Mouse (Mus musculus) lung, postnatal 0 days (tissue): ENCODE data around the gene Kif11. TPM values are rescaled to one million over a fixed set of nuclear protein-coding genes. Genes with fewer than 3 reads are reported as not detected.

Experiments used
- ATAC-seq: fragments of 200-750 bp; cut with Nextera tagmentation; 2 replicates; pipeline ENCODE4 v1.8.0; 2017; ENCODE audit warnings: moderate library complexity
- DNase-seq: peaks from one replicate; pipeline ENCODE4 v3.0.0-alpha.2; 2016; ENCODE audit warnings: low spot score
- H3K27ac ChIP-seq: fragments of 300-500 bp; sonication (generic); 2 replicates; pipeline ENCODE4 v1.5.1; 2014; ENCODE audit warnings: antibody characterized with exemption, mild to moderate bottlenecking, low read length, mixed read lengths
- H3K27me3 ChIP-seq: fragments of 300-500 bp; sonication (generic); replicated peaks from 2 replicates; pipeline ENCODE4 v1.6.1; 2014; ENCODE audit warnings: low read length, mixed read lengths; ENCODE audit not compliant: insufficient read depth
- H3K36me3 ChIP-seq: fragments of 300-500 bp; sonication (generic); 2 replicates; pipeline ENCODE4 v1.6.1; 2014; ENCODE audit warnings: low read length, mixed read lengths; ENCODE audit not compliant: insufficient read depth
- H3K4me1 ChIP-seq: fragments of 300-500 bp; sonication (generic); 2 replicates; pipeline ENCODE4 v1.6.1; 2014; ENCODE audit warnings: antibody characterized with exemption, low read depth, low read length, mixed read lengths; ENCODE audit not compliant: insufficient read depth
- H3K4me2 ChIP-seq: fragments of 300-500 bp; sonication (generic); replicated peaks from 2 replicates; pipeline ENCODE4 v1.6.1; 2014; ENCODE audit warnings: low read depth, mild to moderate bottlenecking, low read length, moderate library complexity, mixed read lengths
- H3K4me3 ChIP-seq: fragments of 300-500 bp; sonication (generic); 2 replicates; pipeline ENCODE4 v1.5.1; 2014; ENCODE audit warnings: low read depth, low read length
- H3K9ac ChIP-seq: fragments of 300-500 bp; sonication (generic); replicated peaks from 2 replicates; pipeline ENCODE4 v1.6.1; 2014; ENCODE audit warnings: low read depth, mild to moderate bottlenecking
- H3K9me3 ChIP-seq: fragments of 300-500 bp; sonication (generic); 2 replicates; pipeline ENCODE4 v1.6.1; 2016; ENCODE audit warnings: low read length, mixed read lengths
- CTCF ChIP-seq: IDR thresholded peaks from 2 replicates; pipeline ENCODE4 v1.5.1; 2016; ENCODE audit warnings: antibody characterized with exemption, mild to moderate bottlenecking
- EP300 ChIP-seq: IDR thresholded peaks from 2 replicates; pipeline ENCODE4 v1.6.1; 2016; ENCODE audit warnings: antibody characterized with exemption, mild to moderate bottlenecking, control low read depth
- WGBS: fragments of 180-500 bp; shearing (Covaris S2); extraction: QIAGEN DNeasy Blood & Tissue Kit; methylation state at CpG from one replicate; pipeline ENCODE4 v1.1.7; 2014; 5-methylcytosine and 5-hydroxymethylcytosine counted together
- polyA plus RNA-seq: library from polyadenylated mRNA; unstranded; fragments of >200 nt; fragmentation: Nextera tagmentation; extraction: Ambion mirVana; gene quantifications from 2 replicates; pipeline ENCODE4 v1.2.1, GENCODE M21; 2015

Kif11 gene
- polyA plus RNA-seq, 1 experiment from 2014 or later = 2.1 TPM

GRCm38 (mm10) chr19:37432868-37433570 lies 56.8 kb downstream of the Kif11 start:
- Histone ChIP-seq H3K36me3 (no peaks in the 10 kb centered on the region), H3K4me3 (peak overlapping the region; percentile 72), H3K9ac (no peak overlapping the region), H3K27me3 (peaks cover 33% of the 10 kb centered on the region; the same call in 1 of the 2 replicates), H3K4me1 (peaks cover 7% of the 10 kb centered on the region), H3K27ac (no peak overlapping the region), H3K4me2 (peak overlapping the region; percentile 88), H3K9me3 (no peaks in the 10 kb centered on the region)
- TF ChIP-seq CTCF (no peak), EP300 (no peak)
- DNase-seq (no peak), ATAC-seq (no peak)
- 21% methylated on average over 16 of the region's 16 CpGs for WGBS

DNA sequence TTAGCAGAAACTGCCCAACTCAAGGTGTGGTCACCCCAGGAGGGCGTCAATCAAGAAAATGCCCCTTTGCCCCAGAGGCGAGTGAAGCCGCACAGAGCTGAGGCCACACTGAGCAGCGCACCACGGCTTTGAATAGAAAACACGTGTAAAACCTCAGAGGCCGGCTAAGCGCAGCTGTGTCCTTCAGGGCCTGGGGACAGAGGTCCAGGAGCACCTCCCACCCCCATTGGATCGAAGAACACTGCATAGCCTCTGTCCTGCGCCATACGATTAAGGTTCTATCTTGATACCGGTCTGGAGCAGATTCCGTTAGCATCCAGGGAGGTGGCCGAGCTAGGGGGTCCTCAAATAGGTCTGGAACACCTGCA lies 57.7 kb downstream of the Kif11 start:
- no peaks in the 10 kb centered on the region for H3K36me3 ChIP-seq
- H3K27me3 ChIP-seq = peaks cover 33% of the 10 kb centered on the region; the same call in 1 of the 2 replicates
- peak overlapping the region; percentile 88 for H3K4me2 ChIP-seq
- peak overlapping the region; percentile 72 for H3K4me3 ChIP-seq
- 2% methylated on average over 14 of the region's 14 CpGs for WGBS
- DNase-seq = no peak
- H3K27ac ChIP-seq = no peak overlapping the region
- no peak for ATAC-seq
- H3K9ac ChIP-seq = 0 out of 2 replicates have a peak overlapping the region, but pooled peaks have one; percentile 34
- no peak for TF ChIP-seq CTCF
- TF ChIP-seq EP300 = no peak
- H3K4me1 ChIP-seq = peaks cover 7% of the 10 kb centered on the region
- H3K9me3 ChIP-seq = no peaks in the 10 kb centered on the region

DNA sequence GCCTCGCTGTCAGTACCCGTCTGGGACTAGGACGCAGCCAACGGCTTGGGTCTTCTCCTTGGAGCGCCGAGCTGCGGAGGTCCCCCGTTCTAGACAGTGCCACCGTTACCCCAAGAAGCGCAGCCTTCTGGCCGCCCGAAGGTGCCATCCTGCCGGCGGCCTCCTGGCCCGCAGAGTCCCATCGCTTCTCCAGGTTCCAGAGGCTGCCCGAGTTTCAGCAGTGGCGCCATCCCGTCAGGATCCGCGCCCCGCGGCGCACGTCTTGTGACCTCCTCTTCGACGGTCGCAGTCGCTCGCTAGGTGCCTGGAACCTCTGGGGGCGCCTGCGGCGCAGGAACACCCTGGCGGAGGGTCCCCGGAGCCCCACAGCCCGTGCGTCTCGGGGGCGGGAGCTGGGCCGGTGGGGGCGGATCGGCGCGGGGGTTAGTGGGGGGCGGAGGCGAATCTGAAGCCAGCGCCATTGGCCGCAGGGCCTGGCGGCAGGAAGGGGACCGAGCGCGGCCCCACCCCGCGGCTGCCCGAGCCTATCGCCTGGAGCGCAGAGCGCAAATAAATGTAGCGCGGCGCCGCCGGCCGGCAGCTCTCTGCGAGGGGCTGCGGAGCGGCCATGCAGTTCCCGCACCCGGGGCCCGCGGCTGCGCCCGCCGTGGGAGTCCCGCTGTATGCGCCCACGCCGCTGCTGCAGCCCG lies 58.2 kb downstream of the Kif11 start, which contains the start of gene Hhex:
Gene Hhex (plus strand): TSS at position 548 of the 689 bp plus-strand sequence.
- Histone ChIP-seq H3K27ac (peak within 1 kb of the TSS; percentile 91), H3K9me3 (no peaks in the 10 kb centered on the region), H3K36me3 (no peaks in the 10 kb centered on the region), H3K4me2 (peak within 1 kb of the TSS; percentile 88), H3K4me1 (peaks cover 7% of the 10 kb centered on the region), H3K27me3 (peaks cover 33% of the 10 kb centered on the region; the same call in 1 of the 2 replicates), H3K4me3 (peak within 1 kb of the TSS; percentile 72), H3K9ac (peak within 1 kb of the TSS; percentile 62)
- 1% methylated on average over 50 of the region's 79 CpGs for WGBS
- TF ChIP-seq EP300 (no peak), CTCF (peak; percentile 32)
- DNase-seq = peak; percentile 86
- ATAC-seq = peak; percentile 87

- DNase-seq (peak; percentile 81), ATAC-seq (peak; percentile 80)
- 1% methylated on average over 65 of the region's 77 CpGs for WGBS
- no peaks in the 10 kb centered on the region for H3K36me3 ChIP-seq
- H3K4me3 ChIP-seq = peak overlapping the region; percentile 72
- H3K27ac ChIP-seq = peak overlapping the region; percentile 91
- H3K4me2 ChIP-seq = peak overlapping the region; percentile 88
- peaks cover 7% of the 10 kb centered on the region for H3K4me1 ChIP-seq
- H3K9ac ChIP-seq = peak overlapping the region; percentile 62
- no peaks in the 10 kb centered on the region for H3K9me3 ChIP-seq
- peaks cover 33% of the 10 kb centered on the region; the same call in 1 of the 2 replicates for H3K27me3 ChIP-seq
- TF ChIP-seq CTCF (no peak), EP300 (peak; percentile 95; the same call in 1 of the 2 replicates)
These were observed 59.0 kb downstream of the Kif11 start for GRCm38 (mm10) chr19:37435041-37435852.

DNA sequence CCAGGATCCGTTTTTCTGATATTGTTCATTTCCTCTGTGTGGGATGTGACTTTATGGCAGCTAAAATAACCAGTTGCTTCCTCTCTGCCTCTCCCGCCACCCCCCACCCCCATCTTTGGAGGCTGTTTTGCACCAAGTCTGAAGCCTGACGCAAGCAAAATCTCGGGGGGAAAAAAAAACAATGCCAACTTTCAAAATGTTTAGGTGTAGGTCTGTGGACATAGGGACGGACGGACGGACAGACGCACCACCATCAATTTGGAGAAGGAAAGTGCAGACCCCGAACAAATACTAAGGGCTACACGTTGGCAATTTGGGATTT lies 59.6 kb downstream of the Kif11 start:
- H3K4me3 ChIP-seq = peak overlapping the region; percentile 72
- WGBS = 5% methylated on average over 10 of the region's 10 CpGs
- H3K4me2 ChIP-seq = peak overlapping the region; percentile 88
- peak overlapping the region; percentile 91 for H3K27ac ChIP-seq
- H3K27me3 ChIP-seq = peaks cover 33% of the 10 kb centered on the region; the same call in 1 of the 2 replicates
- no peak for DNase-seq
- no peaks in the 10 kb centered on the region for H3K9me3 ChIP-seq
- ATAC-seq = no peak
- no peaks in the 10 kb centered on the region for H3K36me3 ChIP-seq
- no peak overlapping the region; the same call in 1 of the 2 replicates for H3K9ac ChIP-seq
- H3K4me1 ChIP-seq = peaks cover 7% of the 10 kb centered on the region
- no peak; the same call in 1 of the 2 replicates for TF ChIP-seq EP300
